Mouse (Mus musculus): ENCODE data around the gene Plekhn1. TPM values are rescaled to one million over a fixed set of nuclear protein-coding genes. Genes with fewer than 3 reads are reported as not detected.

Gene Plekhn1
- polyA plus RNA-seq (2015; fragmentation: Nextera tagmentation; extraction: Ambion mirVana) = 26.4 and 28.3 TPM in 2 replicates

DNA sequence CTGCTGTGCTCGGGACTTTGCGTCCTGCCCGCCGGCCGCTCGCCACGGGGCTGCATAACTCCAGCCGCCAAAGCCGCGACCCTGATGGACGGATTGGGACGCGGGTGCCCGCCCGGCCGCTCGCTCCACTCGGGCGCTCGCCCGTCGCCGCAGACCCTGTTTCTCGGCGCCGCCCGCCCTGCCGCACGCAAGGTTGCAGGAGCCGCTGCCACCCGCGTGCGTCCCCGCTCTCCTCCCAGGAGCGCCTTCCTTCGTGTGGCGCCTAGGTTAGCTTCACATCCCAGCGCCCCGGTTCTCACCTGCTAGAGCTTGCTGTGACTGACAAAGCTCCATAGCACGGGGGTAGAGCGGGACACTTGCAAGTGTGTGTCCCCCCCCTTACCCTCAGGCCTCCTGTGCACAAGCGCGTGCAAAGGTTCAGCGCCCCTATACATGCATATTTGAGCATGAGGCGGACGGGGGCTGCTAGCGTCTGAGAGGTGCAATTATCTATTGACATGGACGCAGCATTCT, at the start of gene Plekhn1:
Gene Plekhn1 (minus strand): TSS at position 157 of the 513 bp plus-strand sequence.
- H3K36me3 ChIP-seq = peaks cover 58% of the 10 kb centered on the region
- WGBS = under 1% methylated on average over 35 of the region's 48 CpGs
- ATAC-seq = peak; percentile 64

DNA sequence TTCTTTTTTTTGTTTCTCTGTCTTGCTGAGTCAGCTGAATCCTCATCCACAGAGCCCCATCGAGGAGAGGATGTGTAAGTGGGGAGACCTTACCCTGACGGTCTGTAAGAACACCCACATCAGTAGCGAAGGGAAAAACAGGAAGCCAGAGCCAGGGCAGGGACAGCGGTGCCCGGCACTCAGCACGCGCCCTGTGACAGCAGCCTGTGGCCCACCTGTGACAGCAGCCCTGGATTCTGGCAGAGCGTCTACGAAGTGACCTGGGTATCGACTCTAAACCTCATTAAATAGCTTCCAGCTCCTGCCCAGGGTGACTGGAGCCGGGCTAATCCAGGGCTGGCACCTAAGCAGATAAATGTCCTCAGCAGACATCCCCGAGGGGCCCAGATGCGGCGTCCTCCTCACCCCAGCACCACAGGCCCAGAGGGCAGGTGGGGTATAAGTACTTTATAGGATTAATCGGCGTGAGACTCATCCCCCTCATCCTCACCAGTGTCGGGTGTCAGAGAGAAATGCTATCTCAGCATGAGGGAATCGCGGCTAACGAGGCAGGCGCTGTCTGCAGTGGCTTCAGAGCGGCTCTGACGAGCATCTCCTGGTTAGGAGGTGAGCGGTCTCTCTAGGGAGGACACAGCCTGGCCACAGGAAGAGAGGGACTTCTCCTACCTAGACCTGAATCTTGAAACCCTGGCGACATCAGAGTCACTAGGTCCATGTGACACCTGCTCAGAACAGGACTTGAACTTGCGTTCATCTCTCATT, 20.6 kb upstream of the Plekhn1 start, which contains the start of gene Samd11:
Gene Samd11 (minus strand): TSS at position 580 of the 762 bp plus-strand sequence.
- Histone ChIP-seq H3K27ac (peak within 1 kb of the TSS; percentile 53), H3K4me2 (replicated peaks) (peak within 1 kb of the TSS; percentile 46), H3K4me3 (replicated peaks) (peak within 1 kb of the TSS; percentile 26), H3K9me3 (no peaks in the 10 kb centered on the region), H3K27me3 (peaks cover 20% of the 10 kb centered on the region), H3K4me1 (replicated peaks) (peaks cover 41% of the 10 kb centered on the region), H3K9ac (replicated peaks) (peak within 1 kb of the TSS; percentile 21), H3K36me3 (no peaks in the 10 kb centered on the region)
- WGBS = 3% methylated on average over 26 of the region's 26 CpGs
- ATAC-seq = peak; percentile 38

More for the DNA sequence above, at the start of gene Plekhn1:
- no peaks in the 10 kb centered on the region for H3K27me3 ChIP-seq
- H3K4me3 ChIP-seq (replicated peaks) = peak within 1 kb of the TSS; percentile 92
- no peaks in the 10 kb centered on the region for H3K9me3 ChIP-seq
- H3K9ac ChIP-seq (replicated peaks) = peak within 1 kb of the TSS; percentile 82
- peak within 1 kb of the TSS; percentile 91 for H3K27ac ChIP-seq
- peak within 1 kb of the TSS; percentile 83 for H3K4me2 ChIP-seq (replicated peaks)
- H3K4me1 ChIP-seq (replicated peaks) = peaks cover 22% of the 10 kb centered on the region

DNA sequence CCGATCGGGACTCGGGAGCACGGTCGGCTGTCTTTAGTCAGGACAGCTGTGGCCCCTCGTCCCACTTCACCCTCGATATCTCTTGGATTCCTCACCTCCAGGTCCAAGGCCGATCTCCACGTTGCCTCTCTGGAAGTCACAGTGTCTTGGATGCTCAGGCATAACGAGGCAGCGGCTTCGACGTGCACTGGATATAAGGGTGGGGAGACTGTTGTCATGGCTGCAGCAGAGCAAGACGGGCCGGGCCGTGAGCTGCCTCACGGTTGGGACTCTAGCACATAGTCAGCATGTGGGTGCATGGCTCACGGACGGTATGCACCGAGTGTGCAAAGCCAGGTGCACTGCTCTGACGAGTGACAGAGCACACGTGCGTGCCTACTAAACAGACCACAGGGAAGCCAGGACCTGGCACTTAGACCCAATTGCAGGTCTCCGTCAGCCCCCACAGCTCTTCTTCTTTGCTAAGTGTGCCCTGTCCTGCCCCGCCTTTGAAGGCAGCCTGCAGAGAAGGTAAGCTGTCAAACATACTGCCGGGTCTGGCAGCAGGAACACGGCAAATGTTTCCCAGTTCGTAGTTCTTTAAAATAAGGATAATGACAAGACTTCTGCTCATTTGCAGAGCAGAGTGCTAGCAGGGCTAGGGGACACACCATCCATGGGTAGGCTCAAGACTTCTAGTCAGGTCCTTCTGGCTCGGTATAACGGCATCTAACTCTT, 19.9 kb upstream of the Plekhn1 start:
- peaks cover 20% of the 10 kb centered on the region for H3K27me3 ChIP-seq
- H3K4me3 ChIP-seq (replicated peaks) = peak overlapping the region; percentile 26
- WGBS = 2% methylated on average over 23 of the region's 30 CpGs
- peak overlapping the region; percentile 53 for H3K27ac ChIP-seq
- H3K9ac ChIP-seq (replicated peaks) = peak overlapping the region; percentile 21; the same call in 1 of the 2 replicates
- ATAC-seq = peak; percentile 73
- peak overlapping the region; percentile 46 for H3K4me2 ChIP-seq (replicated peaks)
- peaks cover 48% of the 10 kb centered on the region for H3K4me1 ChIP-seq (replicated peaks)
- H3K9me3 ChIP-seq = no peaks in the 10 kb centered on the region
- H3K36me3 ChIP-seq = peaks cover 1% of the 10 kb centered on the region; the same call in 1 of the 2 replicates

DNA sequence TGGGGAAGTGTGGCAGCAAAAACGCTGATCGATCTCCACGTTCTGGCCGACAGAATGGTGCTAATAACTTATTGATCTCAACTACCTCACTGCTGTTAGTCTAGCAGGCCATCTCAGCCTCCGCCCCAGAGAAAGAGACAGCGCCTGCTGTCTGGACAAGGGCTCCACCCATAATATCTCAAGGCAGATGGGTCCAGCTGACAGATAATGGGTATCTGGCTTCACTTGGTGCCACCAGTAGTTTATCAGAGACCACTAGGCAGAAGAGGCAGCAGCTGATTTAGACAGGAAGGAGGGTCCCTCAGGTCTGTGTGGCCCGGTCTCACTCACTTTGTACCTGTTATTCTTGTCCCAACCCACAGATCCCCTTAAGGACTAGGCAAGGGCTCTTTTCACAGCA, 18.4 kb upstream of the Plekhn1 start:
- Histone ChIP-seq H3K27me3 (peaks cover 20% of the 10 kb centered on the region), H3K36me3 (peaks cover 16% of the 10 kb centered on the region), H3K27ac (peak overlapping the region; percentile 74), H3K4me2 (replicated peaks) (no peak overlapping the region), H3K9me3 (no peaks in the 10 kb centered on the region), H3K9ac (replicated peaks) (no peak overlapping the region), H3K4me1 (replicated peaks) (peaks cover 49% of the 10 kb centered on the region), H3K4me3 (replicated peaks) (no peak overlapping the region)
- 48% methylated on average over 7 of the region's 7 CpGs for WGBS
- no peak for ATAC-seq

DNA sequence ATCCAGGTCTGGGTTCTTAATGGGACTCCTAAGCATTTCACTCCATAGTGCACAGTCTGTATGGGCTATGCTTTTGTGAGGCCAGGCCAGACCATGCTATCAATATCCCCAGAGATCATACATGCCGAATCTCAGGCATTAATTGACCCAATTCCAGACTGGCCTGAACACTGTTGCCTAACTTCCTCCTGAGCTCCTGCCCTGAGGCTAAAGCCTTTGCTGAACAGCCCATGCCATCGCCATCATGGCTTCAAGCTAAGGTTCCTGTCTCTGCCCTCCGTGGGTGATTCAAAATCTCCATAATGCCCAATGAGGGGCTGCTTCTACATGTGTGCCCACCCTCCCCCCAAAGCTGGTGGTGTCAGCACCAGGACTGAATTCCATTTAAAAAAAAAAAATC, 18.0 kb upstream of the Plekhn1 start:
- H3K4me3 ChIP-seq (replicated peaks) = no peak overlapping the region
- peak; percentile 7; the same call in 1 of the 2 replicates for ATAC-seq
- no peak overlapping the region for H3K4me2 ChIP-seq (replicated peaks)
- WGBS = 27% methylated on average over 3 of the region's 3 CpGs
- peak overlapping the region; percentile 74 for H3K27ac ChIP-seq
- H3K9me3 ChIP-seq = no peaks in the 10 kb centered on the region
- peaks cover 20% of the 10 kb centered on the region for H3K36me3 ChIP-seq
- no peak overlapping the region for H3K9ac ChIP-seq (replicated peaks)
- peaks cover 20% of the 10 kb centered on the region for H3K27me3 ChIP-seq
- H3K4me1 ChIP-seq (replicated peaks) = peaks cover 49% of the 10 kb centered on the region

DNA sequence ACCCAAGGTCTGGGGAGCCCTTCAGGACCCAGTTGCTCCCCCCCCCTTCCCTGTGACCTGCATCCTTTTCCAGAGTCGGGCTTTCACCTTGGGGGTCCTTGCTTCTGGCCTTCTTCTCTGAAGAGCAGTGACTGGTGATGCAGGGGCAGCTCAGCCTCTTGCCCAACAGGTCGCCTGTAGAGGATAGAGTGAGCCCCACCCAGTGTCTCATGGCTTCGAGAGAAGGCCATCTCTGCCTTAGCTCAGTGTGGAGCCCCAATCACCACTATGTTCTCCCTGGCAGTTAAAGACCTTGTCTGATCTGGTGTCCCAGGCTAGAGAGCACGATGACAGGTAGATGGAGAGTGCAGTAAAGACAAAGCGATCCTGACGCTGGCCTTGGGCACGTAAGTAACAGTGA, 17.5 kb upstream of the Plekhn1 start:
- Histone ChIP-seq H3K4me3 (replicated peaks) (no peak overlapping the region), H3K9me3 (no peaks in the 10 kb centered on the region), H3K4me2 (replicated peaks) (no peak overlapping the region), H3K27ac (peak overlapping the region; percentile 74), H3K9ac (replicated peaks) (0 out of 2 replicates have a peak overlapping the region, but pooled peaks have one; percentile 4), H3K27me3 (peaks cover 20% of the 10 kb centered on the region), H3K36me3 (peaks cover 25% of the 10 kb centered on the region), H3K4me1 (replicated peaks) (peaks cover 49% of the 10 kb centered on the region)
- ATAC-seq = no peak
- WGBS = 33% methylated on average over 7 of the region's 7 CpGs

DNA sequence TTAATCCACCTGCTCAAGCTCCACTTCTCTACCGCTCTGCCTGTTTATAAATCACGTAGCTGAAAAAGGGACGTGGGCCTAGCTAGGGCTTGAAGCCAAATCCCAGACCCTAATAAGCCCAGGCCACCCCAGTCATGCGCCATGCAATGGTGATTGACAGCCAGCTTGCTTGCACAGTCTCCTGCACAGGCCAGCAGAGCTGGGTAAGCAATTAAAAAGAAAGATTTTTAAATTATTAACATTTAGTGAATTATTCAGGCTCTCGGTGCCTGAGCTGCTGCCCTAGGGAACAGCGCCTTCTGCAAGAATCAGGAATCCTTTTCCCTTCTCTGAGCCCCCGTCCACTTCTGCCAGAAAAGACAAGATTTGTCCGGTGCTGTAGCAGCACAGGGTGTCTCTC, 16.4 kb upstream of the Plekhn1 start:
- ATAC-seq = peak; percentile 40; the same call in 1 of the 2 replicates
- H3K36me3 ChIP-seq = peaks cover 35% of the 10 kb centered on the region
- peaks cover 20% of the 10 kb centered on the region for H3K27me3 ChIP-seq
- no peak overlapping the region for H3K4me2 ChIP-seq (replicated peaks)
- 66% methylated on average over 8 of the region's 8 CpGs for WGBS
- H3K9me3 ChIP-seq = no peaks in the 10 kb centered on the region
- H3K27ac ChIP-seq = peak overlapping the region; percentile 74
- no peak overlapping the region for H3K4me3 ChIP-seq (replicated peaks)
- no peak overlapping the region for H3K9ac ChIP-seq (replicated peaks)
- H3K4me1 ChIP-seq (replicated peaks) = peaks cover 49% of the 10 kb centered on the region

DNA sequence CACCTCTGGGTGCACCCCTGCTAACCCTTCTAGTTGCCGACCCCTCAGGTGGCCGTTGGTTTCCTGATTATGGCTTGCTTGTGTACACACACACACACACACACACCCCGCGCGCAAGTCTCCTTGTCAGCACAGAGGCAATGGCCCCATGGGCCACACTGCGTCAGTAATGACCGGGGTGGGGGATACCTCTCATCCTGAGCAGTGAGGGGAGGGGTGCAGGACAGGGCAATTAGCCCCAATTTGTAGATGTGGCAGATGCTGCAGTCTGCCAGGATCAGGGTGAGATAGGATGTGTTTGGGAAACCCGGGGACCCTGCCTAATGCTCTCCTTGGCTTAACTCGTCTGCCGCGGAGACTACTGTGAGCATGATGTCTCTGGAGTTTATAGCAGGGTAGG, 14.9 kb upstream of the Plekhn1 start:
- H3K27me3 ChIP-seq = peaks cover 8% of the 10 kb centered on the region
- H3K36me3 ChIP-seq = peaks cover 49% of the 10 kb centered on the region
- 60% methylated on average over 11 of the region's 11 CpGs for WGBS
- no peaks in the 10 kb centered on the region for H3K9me3 ChIP-seq
- ATAC-seq = 0 out of 2 replicates have a peak, but pooled peaks have one; percentile 15
- H3K9ac ChIP-seq (replicated peaks) = no peak overlapping the region
- H3K27ac ChIP-seq = peak overlapping the region; percentile 74; the same call in 1 of the 2 replicates
- H3K4me3 ChIP-seq (replicated peaks) = no peak overlapping the region
- H3K4me2 ChIP-seq (replicated peaks) = no peak overlapping the region
- H3K4me1 ChIP-seq (replicated peaks) = peaks cover 37% of the 10 kb centered on the region

DNA sequence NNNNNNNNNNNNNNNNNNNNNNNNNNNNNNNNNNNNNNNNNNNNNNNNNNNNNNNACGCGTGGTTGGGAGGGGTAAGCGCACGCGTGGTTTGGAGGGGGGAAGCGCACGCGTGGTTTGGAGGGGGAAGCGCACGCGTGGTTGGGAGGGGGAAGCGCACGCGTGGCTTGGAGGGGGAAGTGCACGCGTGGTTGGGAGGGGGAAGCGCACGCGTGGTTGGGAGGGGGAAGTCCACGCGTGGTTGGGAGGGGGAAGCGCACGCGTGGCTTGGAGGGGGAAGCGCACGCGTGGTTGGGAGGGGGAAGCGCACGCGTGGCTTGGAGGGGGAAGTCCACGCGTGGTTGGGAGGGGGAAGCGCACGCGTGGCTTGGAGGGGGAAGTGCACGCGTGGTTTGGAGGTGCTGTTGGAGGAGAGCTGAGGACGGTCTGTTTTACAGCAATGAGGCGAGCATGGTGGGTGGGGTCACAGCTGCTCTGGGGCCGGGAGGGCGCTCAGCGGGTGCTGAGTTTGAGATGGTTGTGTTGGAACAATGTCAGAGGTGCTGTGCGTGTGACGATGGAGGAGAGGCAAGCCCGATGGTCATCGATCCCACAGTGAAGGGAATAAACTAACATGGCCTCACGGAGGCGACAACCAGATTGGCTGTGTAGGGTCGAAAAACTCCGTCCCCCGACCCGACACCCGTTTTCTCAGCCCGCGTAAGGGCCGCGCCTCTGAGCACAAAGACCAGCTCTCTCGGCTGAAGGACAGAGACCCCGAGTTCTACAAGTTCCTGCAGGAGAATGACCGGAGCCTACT, 2.2 kb upstream of the Plekhn1 start:
- peak overlapping the region; percentile 82 for H3K9ac ChIP-seq (replicated peaks)
- no peak overlapping the region for H3K27ac ChIP-seq
- H3K9me3 ChIP-seq = no peaks in the 10 kb centered on the region
- ATAC-seq = no peak
- H3K4me2 ChIP-seq (replicated peaks) = peak overlapping the region; percentile 83
- no peaks in the 10 kb centered on the region for H3K27me3 ChIP-seq
- peak overlapping the region; percentile 92 for H3K4me3 ChIP-seq (replicated peaks)
- WGBS = 21% methylated on average over 58 of the region's 60 CpGs
- H3K4me1 ChIP-seq (replicated peaks) = peaks cover 22% of the 10 kb centered on the region
- H3K36me3 ChIP-seq = peaks cover 58% of the 10 kb centered on the region

DNA sequence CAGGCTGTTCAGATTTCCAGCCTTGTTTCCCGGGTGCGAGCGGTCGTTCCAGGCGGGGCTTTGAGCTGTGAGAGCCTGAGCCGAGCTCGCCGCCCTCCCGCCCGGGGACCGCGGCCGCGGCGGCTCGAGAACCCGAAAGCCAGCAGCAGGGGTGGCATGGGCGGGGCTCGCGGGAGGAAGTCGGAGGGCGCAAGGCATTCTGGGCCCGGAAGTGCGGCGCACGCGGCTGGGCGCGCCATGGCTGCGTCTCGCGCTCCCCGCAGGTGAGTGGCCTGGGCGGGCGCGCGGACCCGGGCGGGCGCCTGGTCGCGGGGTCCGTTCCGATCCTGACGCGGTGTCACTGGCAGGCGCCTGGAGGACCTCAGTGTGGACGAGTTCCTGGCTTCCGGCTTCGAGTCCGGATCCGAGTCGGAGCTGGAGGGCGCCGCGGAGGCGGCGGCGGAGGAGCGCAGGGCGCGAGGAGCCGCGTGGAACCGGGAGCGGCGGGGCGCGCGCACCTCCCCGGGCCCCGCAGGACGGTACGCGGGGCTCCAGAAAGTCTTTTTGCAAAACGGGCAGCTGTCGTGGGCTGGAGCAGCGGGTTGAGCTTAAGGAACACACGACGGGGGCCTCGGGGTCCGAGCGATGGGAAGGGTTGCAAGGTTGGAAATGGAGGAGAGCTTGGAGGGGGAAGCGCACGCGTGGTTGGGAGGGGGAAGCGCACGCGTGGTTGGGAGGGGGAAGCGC, 1.3 kb upstream of the Plekhn1 start, which contains the start of gene Noc2l:
Gene Noc2l (plus strand): TSS at position 203 of the 726 bp plus-strand sequence.
- Histone ChIP-seq H3K27me3 (no peaks in the 10 kb centered on the region), H3K9me3 (no peaks in the 10 kb centered on the region), H3K4me1 (replicated peaks) (peaks cover 22% of the 10 kb centered on the region), H3K4me3 (replicated peaks) (peak within 1 kb of the TSS; percentile 92), H3K9ac (replicated peaks) (peak within 1 kb of the TSS; percentile 82), H3K4me2 (replicated peaks) (peak within 1 kb of the TSS; percentile 83), H3K27ac (peak within 1 kb of the TSS; percentile 91), H3K36me3 (peaks cover 58% of the 10 kb centered on the region)
- ATAC-seq = peak; percentile 88
- under 1% methylated on average over 73 of the region's 90 CpGs for WGBS

Measured in midbrain, embryonic 13.5 days (tissue).